Mouse (Mus musculus): ENCODE measurements around the gene Gys1. TPM values are rescaled to one million over a fixed set of nuclear protein-coding genes. Genes with fewer than 3 reads are reported as not detected.

Gys1 gene
- 1.0 TPM for polyA plus RNA-seq (2014; fragmentation: Illumina TruSeq; extraction: RNeasy Lipid Tissue Mini Kit (QIAGEN cat#74804); ENCODE audit: low replicate concordance)

GRCm38 (mm10) chr7:45434203-45435015 lies at the start of gene Gys1:
TSS of gene Gys1 (plus strand) at chr7:45434844.

GRCm38 (mm10) chr7:45395578-45396336 lies 38.9 kb upstream of the Gys1 start, which contains the start of gene Snrnp70:
TSS of gene Snrnp70 (minus strand) at chr7:45395742.

GRCm38 (mm10) chr7:45405091-45406075 lies 29.3 kb upstream of the Gys1 start, which contains the start of gene Kcna7:
TSS of gene Kcna7 (plus strand) at chr7:45405653.

GRCm38 (mm10) chr7:45413113-45413863 lies 21.4 kb upstream of the Gys1 start, which contains the start of gene Ntf5:
TSS of gene Ntf5 (plus strand) at chr7:45413695.

GRCm38 (mm10) chr7:45420615-45420919 lies 14.1 kb upstream of the Gys1 start, which contains the start of gene Lhb:
TSS of gene Lhb (plus strand) at chr7:45420820.

GRCm38 (mm10) chr7:45437521-45438276 lies 3.1 kb downstream of the Gys1 start, which contains the start of gene Ruvbl2:
TSS of gene Ruvbl2 (minus strand) at chr7:45438096.

GRCm38 (mm10) chr7:45459564-45460140 lies 25.0 kb downstream of the Gys1 start, which contains the start of gene Ftl1:
TSS of gene Ftl1 (minus strand) at chr7:45459884.

GRCm38 (mm10) chr7:45466283-45467089 lies 31.8 kb downstream of the Gys1 start, which contains the start of gene Bax:
TSS of gene Bax (minus strand) at chr7:45466898.

GRCm38 (mm10) chr7:45481374-45481927 lies 46.8 kb downstream of the Gys1 start, which contains the start of gene Tulp2:
TSS of gene Tulp2 (plus strand) at chr7:45481877.

GRCm38 (mm10) chr7:45486761-45487415 lies 52.2 kb downstream of the Gys1 start, which contains the start of gene Gm45808:
TSS of gene Gm45808 (minus strand) at chr7:45486811.

GRCm38 (mm10) chr7:45488293-45489204 lies 53.9 kb downstream of the Gys1 start, which contains the start of gene Dhdh:
TSS of gene Dhdh (minus strand) at chr7:45488805.

Other genes with a start within 250 kb of the Gys1 start
- gene Ccdc155, start 230.0 kb upstream of the Gys1 start, polyA plus RNA-seq (2014; fragmentation: Illumina TruSeq; extraction: RNeasy Lipid Tissue Mini Kit (QIAGEN cat#74804); ENCODE audit: low replicate concordance), result not detected
- not detected for gene Dkkl1, start 222.7 kb upstream of the Gys1 start, polyA plus RNA-seq (2014; fragmentation: Illumina TruSeq; extraction: RNeasy Lipid Tissue Mini Kit (QIAGEN cat#74804); ENCODE audit: low replicate concordance)
- 1.7 TPM for gene Tead2, start 219.1 kb upstream of the Gys1 start, polyA plus RNA-seq (2014; fragmentation: Illumina TruSeq; extraction: RNeasy Lipid Tissue Mini Kit (QIAGEN cat#74804); ENCODE audit: low replicate concordance)
- gene Cd37, start 195.7 kb upstream of the Gys1 start, polyA plus RNA-seq (2014; fragmentation: Illumina TruSeq; extraction: RNeasy Lipid Tissue Mini Kit (QIAGEN cat#74804); ENCODE audit: low replicate concordance), result 2.0 TPM
- gene Slc6a16, start 193.8 kb upstream of the Gys1 start, polyA plus RNA-seq (2014; fragmentation: Illumina TruSeq; extraction: RNeasy Lipid Tissue Mini Kit (QIAGEN cat#74804); ENCODE audit: low replicate concordance), result not detected
- gene Slc6a21, start 157.3 kb upstream of the Gys1 start, polyA plus RNA-seq (2014; fragmentation: Illumina TruSeq; extraction: RNeasy Lipid Tissue Mini Kit (QIAGEN cat#74804); ENCODE audit: low replicate concordance), result not detected
- gene Trpm4, start 101.1 kb upstream of the Gys1 start, polyA plus RNA-seq (2014; fragmentation: Illumina TruSeq; extraction: RNeasy Lipid Tissue Mini Kit (QIAGEN cat#74804); ENCODE audit: low replicate concordance), result 3.0 TPM
- not detected for gene Hrc, start 99.6 kb upstream of the Gys1 start, polyA plus RNA-seq (2014; fragmentation: Illumina TruSeq; extraction: RNeasy Lipid Tissue Mini Kit (QIAGEN cat#74804); ENCODE audit: low replicate concordance)
- not detected for gene Ppfia3, start 67.8 kb upstream of the Gys1 start, polyA plus RNA-seq (2014; fragmentation: Illumina TruSeq; extraction: RNeasy Lipid Tissue Mini Kit (QIAGEN cat#74804); ENCODE audit: low replicate concordance)
- gene Lin7b, start 64.3 kb upstream of the Gys1 start, polyA plus RNA-seq (2014; fragmentation: Illumina TruSeq; extraction: RNeasy Lipid Tissue Mini Kit (QIAGEN cat#74804); ENCODE audit: low replicate concordance), result not detected
- 55.6 TPM for gene Snrnp70, start 39.1 kb upstream of the Gys1 start, polyA plus RNA-seq (2014; fragmentation: Illumina TruSeq; extraction: RNeasy Lipid Tissue Mini Kit (QIAGEN cat#74804); ENCODE audit: low replicate concordance)
- not detected for gene Kcna7, start 29.2 kb upstream of the Gys1 start, polyA plus RNA-seq (2014; fragmentation: Illumina TruSeq; extraction: RNeasy Lipid Tissue Mini Kit (QIAGEN cat#74804); ENCODE audit: low replicate concordance)
- gene Ntf5, start 21.1 kb upstream of the Gys1 start, polyA plus RNA-seq (2014; fragmentation: Illumina TruSeq; extraction: RNeasy Lipid Tissue Mini Kit (QIAGEN cat#74804); ENCODE audit: low replicate concordance), result not detected
- gene Lhb, start 14.0 kb upstream of the Gys1 start, polyA plus RNA-seq (2014; fragmentation: Illumina TruSeq; extraction: RNeasy Lipid Tissue Mini Kit (QIAGEN cat#74804); ENCODE audit: low replicate concordance), result not detected
- not detected for gene Ruvbl2, start 3.3 kb downstream of the Gys1 start, polyA plus RNA-seq (2014; fragmentation: Illumina TruSeq; extraction: RNeasy Lipid Tissue Mini Kit (QIAGEN cat#74804); ENCODE audit: low replicate concordance)
- 6.2 TPM for gene Ftl1, start 25.0 kb downstream of the Gys1 start, polyA plus RNA-seq (2014; fragmentation: Illumina TruSeq; extraction: RNeasy Lipid Tissue Mini Kit (QIAGEN cat#74804); ENCODE audit: low replicate concordance)
- gene Bax, start 32.1 kb downstream of the Gys1 start, polyA plus RNA-seq (2014; fragmentation: Illumina TruSeq; extraction: RNeasy Lipid Tissue Mini Kit (QIAGEN cat#74804); ENCODE audit: low replicate concordance), result 1.2 TPM
- not detected for gene Tulp2, start 47.0 kb downstream of the Gys1 start, polyA plus RNA-seq (2014; fragmentation: Illumina TruSeq; extraction: RNeasy Lipid Tissue Mini Kit (QIAGEN cat#74804); ENCODE audit: low replicate concordance)
- not detected for gene Gm45808, start 52.0 kb downstream of the Gys1 start, polyA plus RNA-seq (2014; fragmentation: Illumina TruSeq; extraction: RNeasy Lipid Tissue Mini Kit (QIAGEN cat#74804); ENCODE audit: low replicate concordance)
- gene Dhdh, start 54.0 kb downstream of the Gys1 start, polyA plus RNA-seq (2014; fragmentation: Illumina TruSeq; extraction: RNeasy Lipid Tissue Mini Kit (QIAGEN cat#74804); ENCODE audit: low replicate concordance), result 1.6 TPM
- gene Nucb1, start 75.6 kb downstream of the Gys1 start, polyA plus RNA-seq (2014; fragmentation: Illumina TruSeq; extraction: RNeasy Lipid Tissue Mini Kit (QIAGEN cat#74804); ENCODE audit: low replicate concordance), result 48.1 TPM
- 0.59 TPM for gene Ppp1r15a, start 91.4 kb downstream of the Gys1 start, polyA plus RNA-seq (2014; fragmentation: Illumina TruSeq; extraction: RNeasy Lipid Tissue Mini Kit (QIAGEN cat#74804); ENCODE audit: low replicate concordance)
- not detected for gene Plekha4, start 91.5 kb downstream of the Gys1 start, polyA plus RNA-seq (2014; fragmentation: Illumina TruSeq; extraction: RNeasy Lipid Tissue Mini Kit (QIAGEN cat#74804); ENCODE audit: low replicate concordance)
- not detected for gene Hsd17b14, start 120.0 kb downstream of the Gys1 start, polyA plus RNA-seq (2014; fragmentation: Illumina TruSeq; extraction: RNeasy Lipid Tissue Mini Kit (QIAGEN cat#74804); ENCODE audit: low replicate concordance)
- 0.93 TPM for gene Bcat2, start 135.3 kb downstream of the Gys1 start, polyA plus RNA-seq (2014; fragmentation: Illumina TruSeq; extraction: RNeasy Lipid Tissue Mini Kit (QIAGEN cat#74804); ENCODE audit: low replicate concordance)
- gene Fgf21, start 180.6 kb downstream of the Gys1 start, polyA plus RNA-seq (2014; fragmentation: Illumina TruSeq; extraction: RNeasy Lipid Tissue Mini Kit (QIAGEN cat#74804); ENCODE audit: low replicate concordance), result not detected
- gene Fut1, start 182.4 kb downstream of the Gys1 start, polyA plus RNA-seq (2014; fragmentation: Illumina TruSeq; extraction: RNeasy Lipid Tissue Mini Kit (QIAGEN cat#74804); ENCODE audit: low replicate concordance), result not detected
- not detected for gene Izumo1, start 187.0 kb downstream of the Gys1 start, polyA plus RNA-seq (2014; fragmentation: Illumina TruSeq; extraction: RNeasy Lipid Tissue Mini Kit (QIAGEN cat#74804); ENCODE audit: low replicate concordance)
- not detected for gene Rasip1, start 192.6 kb downstream of the Gys1 start, polyA plus RNA-seq (2014; fragmentation: Illumina TruSeq; extraction: RNeasy Lipid Tissue Mini Kit (QIAGEN cat#74804); ENCODE audit: low replicate concordance)
- not detected for gene Mamstr, start 205.1 kb downstream of the Gys1 start, polyA plus RNA-seq (2014; fragmentation: Illumina TruSeq; extraction: RNeasy Lipid Tissue Mini Kit (QIAGEN cat#74804); ENCODE audit: low replicate concordance)
- 0.22 TPM for gene Fut2, start 231.6 kb downstream of the Gys1 start, polyA plus RNA-seq (2014; fragmentation: Illumina TruSeq; extraction: RNeasy Lipid Tissue Mini Kit (QIAGEN cat#74804); ENCODE audit: low replicate concordance)
- gene Ntn5, start 249.2 kb downstream of the Gys1 start, polyA plus RNA-seq (2014; fragmentation: Illumina TruSeq; extraction: RNeasy Lipid Tissue Mini Kit (QIAGEN cat#74804); ENCODE audit: low replicate concordance), result not detected

Data from small intestine, adult 10 weeks (tissue).